Mouse (Mus musculus): ENCODE data around the gene Slc38a1.

Gene Slc38a1

DNA sequence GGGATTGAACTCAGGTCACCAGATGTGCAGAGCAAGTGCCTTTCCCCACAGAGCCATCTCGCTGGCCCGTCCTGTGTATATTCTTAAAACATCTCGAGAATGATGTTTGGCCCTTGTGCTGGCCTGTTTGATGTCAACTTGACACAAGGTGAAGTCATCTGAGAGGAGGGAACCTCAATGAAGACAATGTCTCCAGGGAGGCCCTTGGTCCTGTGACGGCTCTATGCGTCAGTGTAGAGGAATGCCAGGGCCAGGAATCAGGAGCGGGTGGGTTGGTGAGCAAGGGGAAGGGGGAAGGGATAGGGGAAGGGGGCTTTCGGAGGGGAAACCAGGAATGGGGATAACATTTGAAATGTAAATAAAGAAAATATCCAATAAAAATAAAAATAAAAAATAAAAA is 25.2 kb downstream of the Slc38a1 start:
- DNase-seq (ENCODE audit: low read depth in 2 of 2, low spot score in 2 of 2), result no peak

DNA sequence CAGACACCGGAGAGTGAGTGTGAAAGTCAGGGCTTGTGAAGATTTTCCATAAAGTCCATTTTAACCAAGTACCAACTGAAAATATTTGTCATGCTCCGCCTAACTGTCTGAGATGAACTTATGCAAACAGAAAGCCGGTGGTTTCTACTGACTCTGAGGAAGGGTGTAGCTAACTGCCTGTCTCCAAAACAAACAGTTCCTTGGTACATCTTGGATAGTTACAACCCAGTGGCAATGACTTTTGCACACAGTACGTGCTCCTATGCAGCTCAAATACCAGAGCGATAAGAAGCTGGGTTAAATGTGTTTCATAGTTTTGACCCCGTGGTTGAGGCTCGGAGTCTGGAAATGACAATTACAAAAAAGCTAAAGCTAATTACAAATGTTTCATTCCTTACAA is 34.0 kb downstream of the Slc38a1 start:
- DNase-seq (ENCODE audit: low read depth in 2 of 2, low spot score in 2 of 2), result no peak

DNA sequence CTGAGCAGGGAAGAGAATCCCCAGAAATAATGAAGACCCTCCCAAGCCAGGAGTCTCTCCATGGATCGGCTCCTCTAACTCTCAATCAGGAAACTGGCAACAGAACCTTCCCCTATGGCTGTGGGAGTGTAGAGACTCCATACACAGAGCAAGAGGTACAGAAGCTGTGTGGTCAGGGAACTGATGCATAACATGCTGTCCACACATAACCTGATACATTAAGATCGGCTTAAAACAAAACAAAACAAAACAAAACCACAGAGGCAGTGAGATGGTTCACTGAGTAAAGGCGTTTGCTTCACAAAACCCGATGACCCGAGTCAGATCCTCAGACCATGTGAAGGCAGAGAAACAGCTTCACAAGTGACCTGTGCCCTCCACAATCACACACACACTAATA is 35.3 kb downstream of the Slc38a1 start:
- DNase-seq (ENCODE audit: low read depth in 2 of 2, low spot score in 2 of 2), result no peak

DNA sequence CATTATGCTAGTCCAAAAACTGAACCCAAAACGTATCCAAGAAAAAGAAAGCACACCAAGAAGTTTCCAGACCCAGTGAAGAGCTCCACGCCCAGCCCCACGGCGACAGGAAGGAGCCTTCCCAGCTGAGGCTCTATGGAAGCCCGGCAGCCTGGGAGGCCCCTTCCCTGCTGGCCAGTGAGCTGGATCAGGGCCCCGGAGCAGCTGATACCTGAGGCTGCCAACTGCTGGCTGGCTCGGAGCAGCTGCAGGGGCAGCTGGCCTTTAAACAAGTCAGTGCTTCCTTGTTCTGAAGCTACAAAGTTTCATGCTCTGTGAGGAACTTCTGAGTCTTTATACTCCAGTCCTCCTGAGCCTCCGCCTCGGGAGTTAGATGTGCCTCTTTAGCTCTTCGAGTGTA is 38.4 kb downstream of the Slc38a1 start:
- DNase-seq (ENCODE audit: low read depth in 2 of 2, low spot score in 2 of 2), result no peak

DNA sequence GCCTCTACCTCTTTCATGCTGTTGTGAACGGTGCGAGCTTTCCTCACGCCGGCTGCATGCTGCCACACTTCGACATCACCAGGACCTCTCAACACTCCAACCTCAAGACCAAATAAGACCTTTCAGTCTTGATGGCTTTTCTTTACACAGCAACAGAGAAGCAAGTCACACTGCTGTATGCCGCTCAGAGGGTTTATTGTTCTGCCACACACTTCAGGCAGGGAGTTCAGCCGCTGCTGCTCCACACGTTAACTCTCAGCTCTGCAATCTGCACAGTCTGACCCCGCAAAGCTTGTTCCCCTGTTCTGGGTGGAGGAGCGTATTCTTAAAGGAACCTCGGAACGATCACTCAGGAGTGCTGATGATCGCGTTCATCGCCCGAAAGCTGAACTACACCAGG is 40.7 kb downstream of the Slc38a1 start:
- DNase-seq (ENCODE audit: low read depth in 2 of 2, low spot score in 2 of 2), result no peak

DNA sequence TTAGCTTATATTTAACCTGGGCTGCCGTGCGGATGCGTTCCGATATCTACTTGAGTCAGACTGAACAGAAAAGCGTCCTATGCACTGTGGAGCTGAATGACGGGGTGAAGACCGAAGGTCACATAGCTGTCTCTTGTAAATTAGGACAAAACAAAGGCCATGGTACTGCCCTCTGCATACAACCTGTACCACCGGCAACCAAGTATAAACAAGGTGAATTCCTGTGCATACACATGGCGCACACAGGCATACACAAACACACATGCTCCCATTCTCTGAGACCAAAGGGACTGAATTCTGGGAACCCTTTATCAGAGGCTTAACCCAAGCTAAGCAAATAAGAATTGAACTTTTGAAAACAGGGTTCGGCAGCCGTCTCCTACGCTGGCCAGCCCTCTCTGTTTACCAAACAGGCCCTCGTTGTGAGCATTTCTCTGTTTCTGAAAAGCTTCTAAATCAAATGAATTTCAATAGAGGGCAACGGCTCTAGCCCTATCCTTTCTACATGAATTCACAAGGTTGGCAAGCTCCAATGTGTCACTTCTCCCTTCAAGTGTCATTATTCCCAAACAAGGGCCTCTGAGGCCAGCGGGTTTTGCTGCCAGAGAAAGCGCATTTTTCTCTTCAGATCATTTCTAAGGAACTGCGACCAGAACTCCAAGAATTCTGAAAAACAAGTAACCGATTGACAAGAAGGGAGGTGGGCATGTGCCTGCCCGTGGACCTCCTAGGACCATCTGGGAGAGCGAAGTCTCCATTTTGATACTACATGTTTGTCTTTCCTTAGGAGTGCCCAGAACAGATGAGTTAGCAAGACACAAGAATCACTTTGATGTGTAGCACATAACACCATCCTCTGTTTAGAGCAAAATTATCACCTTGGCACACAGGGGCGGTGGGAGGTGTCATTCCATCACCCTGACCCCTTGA is 42.6 kb downstream of the Slc38a1 start:
- DNase-seq (ENCODE audit: low read depth in 2 of 2, low spot score in 2 of 2), result no peak

DNA sequence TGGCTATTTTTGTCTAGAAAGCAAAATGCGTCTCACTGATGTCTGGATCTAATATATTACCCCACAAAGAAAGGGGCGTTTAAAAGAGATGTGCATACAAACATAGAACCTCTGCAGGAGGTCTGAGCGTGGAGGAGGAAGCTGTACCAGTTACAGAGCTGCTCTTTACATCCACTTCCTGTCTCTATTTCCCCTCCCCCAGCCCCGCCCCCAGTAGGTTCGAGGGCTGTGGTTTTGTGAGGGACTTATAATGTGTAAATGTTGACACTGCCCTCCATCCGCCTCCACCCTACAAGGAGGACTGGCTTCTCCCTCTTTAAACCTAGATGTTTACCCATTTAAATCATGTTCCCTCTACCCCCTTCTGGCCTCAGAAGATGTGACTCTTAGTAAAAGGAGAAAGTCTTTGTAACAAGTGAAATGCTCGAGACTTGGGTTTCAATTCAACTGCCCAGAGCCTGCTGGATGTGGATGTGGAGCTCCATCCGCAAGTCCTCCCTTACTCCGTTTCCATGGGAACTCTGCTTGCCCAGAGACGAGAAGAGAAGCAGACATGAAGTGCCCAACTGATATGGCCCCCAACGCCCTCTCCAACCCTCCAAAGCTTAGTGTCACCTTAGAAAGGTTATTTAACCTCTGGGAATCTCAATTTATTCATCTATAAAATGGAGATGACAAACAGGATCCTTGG is 43.7 kb downstream of the Slc38a1 start:
- DNase-seq (ENCODE audit: low read depth in 2 of 2, low spot score in 2 of 2), result peak; percentile 69 to 82

DNA sequence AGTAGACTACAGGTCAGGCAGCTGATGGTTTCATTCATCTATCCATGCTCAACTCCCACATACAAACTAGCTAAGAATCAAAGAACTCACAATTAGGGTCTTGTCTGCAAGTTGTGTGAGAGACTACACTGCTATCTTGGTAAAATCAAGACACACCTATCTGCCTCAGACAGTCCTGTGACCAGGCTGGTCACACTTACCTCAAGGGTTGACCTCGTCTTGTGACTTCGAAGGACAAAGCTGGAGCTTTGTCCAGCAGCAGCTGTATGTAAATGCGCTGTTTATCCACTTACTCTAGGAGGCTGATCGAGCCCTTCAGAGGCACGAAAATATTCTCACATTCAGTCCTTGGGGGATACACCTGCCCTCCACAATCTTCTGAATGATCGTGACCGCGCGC is 45.6 kb downstream of the Slc38a1 start:
- DNase-seq (ENCODE audit: low read depth in 2 of 2, low spot score in 2 of 2), result no peak

DNA sequence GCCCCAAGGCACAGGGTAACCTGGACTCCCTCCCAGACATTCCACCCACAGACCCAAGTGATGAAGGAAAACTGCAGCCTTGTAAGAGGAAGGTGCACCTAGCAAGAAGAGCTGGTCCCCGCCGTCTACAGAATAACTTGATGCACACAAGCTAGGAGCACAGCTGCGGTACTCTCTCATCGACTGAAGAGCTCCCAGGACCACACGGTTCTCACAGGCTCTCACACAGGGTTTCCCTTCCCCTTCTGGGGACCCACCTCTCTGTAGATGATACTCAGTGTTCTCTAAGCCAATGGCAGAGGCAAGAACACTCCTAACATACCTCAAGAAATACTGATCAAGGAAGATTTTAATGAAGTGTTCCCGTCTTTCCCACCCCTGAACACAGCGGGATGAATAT is 48.4 kb downstream of the Slc38a1 start:
- DNase-seq (ENCODE audit: low read depth in 2 of 2, low spot score in 2 of 2), result no peak

DNA sequence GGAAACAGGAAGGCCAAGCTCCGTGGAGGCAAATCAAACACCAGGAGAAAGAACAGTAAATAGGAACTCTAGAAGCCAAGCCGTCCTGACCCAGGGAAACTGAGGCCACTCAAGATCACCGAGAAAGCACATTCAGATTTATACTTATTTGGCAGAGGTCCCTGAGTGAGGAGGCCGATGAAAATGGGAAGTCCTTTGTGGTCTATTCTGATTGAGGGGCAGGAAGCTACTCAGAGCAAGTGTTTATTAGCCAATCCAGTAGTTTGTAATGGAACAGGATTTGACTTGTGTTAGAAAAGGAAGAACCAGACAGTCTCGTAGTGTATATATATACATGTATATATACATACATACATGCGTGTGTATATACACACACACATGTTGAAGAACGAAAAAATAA is 48.8 kb downstream of the Slc38a1 start:
- DNase-seq (ENCODE audit: low read depth in 2 of 2, low spot score in 2 of 2), result no peak

DNA sequence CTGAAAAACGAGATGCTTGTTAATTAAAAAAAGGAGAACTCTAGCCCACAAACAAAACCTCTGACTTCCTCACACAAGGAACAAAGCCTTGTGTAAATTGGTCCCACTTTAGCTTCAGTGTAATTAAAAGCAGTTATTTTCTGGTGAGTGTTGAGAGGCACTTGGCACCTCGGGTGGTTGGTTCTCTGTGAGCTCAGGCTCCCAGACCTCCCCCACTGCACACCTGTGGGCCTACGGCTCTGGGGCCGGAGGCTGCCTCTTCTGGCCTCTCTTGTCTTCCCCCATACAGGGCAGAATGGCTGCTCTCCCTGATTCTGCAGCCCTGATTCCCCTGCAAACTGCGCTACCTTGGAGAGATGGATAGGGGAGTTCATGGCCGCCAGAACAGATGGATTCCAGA is 49.3 kb downstream of the Slc38a1 start:
- DNase-seq (ENCODE audit: low read depth in 2 of 2, low spot score in 2 of 2), result no peak

DNA sequence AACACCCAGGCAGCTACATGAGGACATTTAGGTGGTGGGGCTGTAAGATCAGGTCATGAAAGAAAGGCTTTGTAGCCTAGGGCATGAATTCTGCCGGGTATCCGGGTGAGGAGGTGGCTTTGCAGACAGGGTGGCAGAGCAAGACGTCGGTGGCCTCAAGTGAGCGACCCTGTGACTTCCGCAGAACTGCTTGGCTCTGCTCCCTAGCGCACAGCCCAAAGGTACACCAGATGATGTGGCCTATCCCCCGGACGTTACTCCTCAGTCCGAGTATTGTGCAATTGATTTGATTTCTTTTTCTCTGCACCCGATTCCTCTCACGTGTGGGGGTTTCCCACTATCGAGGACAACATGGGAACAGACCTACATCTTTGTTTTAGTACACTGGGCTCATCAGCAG is 49.7 kb downstream of the Slc38a1 start:
- DNase-seq (ENCODE audit: low read depth in 2 of 2, low spot score in 2 of 2), result no peak

DNA sequence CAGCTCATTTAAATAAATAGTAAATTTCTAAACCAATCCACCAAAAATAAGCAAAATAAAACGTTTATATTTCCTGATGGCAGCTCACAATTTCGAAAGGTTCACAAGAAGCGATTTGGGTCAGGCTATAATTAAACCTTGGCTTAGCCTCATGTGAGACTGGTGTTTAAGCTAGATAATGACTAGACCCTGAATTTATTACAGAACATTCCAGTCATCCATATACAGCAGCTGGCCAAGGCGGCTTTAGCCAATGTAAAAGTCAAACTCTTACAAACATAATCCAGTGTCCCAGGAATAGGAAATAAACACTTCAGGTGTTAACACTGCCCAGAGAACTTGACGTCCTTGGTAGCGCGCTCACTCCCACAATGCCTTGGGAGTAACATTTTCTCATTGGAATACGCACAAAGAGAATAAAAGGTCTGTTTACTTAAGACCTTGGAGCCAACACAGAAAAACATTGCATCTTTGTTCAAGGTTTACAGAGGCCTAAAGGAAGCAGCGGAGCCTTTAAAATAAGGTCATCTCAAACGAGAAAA is 50.8 kb downstream of the Slc38a1 start:
- DNase-seq (ENCODE audit: low read depth in 2 of 2, low spot score in 2 of 2), result no peak

DNA sequence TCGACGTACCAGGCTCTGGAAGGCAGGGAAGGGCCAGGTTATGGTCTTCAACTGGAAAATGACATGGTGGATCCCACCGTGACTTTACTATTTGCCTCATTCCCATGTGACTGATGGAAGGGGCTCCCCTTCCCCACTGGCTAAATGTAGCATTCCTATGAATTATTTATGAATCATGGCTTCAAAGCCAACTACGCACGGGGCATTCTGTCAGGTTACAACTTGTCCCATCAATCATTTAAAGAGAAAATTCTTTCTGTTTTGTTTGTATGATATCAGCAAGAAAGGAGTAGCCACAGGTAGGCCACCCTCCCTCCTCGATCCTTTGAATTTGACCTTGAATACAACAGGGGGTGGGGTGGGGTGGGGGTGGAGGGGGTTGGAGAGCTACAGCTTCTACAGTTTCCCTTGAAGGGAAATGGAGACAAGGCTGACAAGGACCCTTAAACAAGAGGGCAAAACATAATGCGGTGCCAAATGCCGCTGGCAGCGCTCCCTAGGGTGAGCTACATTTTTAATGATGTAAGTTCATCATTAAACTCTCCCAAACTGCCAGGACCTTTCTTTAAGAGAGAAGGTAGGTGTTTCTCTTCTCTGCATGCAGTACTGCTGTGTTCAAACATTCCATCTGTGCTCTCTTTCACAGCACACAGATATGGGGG is 53.6 kb downstream of the Slc38a1 start:
- no peak for DNase-seq (ENCODE audit: low read depth in 2 of 2, low spot score in 2 of 2)

DNA sequence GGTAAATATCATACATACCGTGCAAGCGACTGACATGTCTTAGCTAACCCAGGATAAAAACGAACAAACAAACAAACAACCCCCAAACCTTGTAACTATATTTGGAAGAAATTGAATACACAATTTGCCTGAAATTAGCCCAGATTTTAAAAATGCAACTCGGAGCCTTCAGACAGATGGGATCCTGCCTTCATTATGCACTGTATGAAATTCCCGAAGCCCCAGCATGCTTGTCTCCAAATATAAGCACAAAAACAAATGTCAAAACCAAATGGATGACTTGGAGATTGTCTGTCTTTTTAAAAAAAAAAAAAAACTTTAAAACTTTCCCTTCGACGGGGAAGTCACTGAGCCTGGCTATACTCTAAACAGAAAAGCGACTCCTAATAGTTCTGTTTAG is 54.7 kb downstream of the Slc38a1 start:
- no peak for DNase-seq (ENCODE audit: low read depth in 2 of 2, low spot score in 2 of 2)

DNA sequence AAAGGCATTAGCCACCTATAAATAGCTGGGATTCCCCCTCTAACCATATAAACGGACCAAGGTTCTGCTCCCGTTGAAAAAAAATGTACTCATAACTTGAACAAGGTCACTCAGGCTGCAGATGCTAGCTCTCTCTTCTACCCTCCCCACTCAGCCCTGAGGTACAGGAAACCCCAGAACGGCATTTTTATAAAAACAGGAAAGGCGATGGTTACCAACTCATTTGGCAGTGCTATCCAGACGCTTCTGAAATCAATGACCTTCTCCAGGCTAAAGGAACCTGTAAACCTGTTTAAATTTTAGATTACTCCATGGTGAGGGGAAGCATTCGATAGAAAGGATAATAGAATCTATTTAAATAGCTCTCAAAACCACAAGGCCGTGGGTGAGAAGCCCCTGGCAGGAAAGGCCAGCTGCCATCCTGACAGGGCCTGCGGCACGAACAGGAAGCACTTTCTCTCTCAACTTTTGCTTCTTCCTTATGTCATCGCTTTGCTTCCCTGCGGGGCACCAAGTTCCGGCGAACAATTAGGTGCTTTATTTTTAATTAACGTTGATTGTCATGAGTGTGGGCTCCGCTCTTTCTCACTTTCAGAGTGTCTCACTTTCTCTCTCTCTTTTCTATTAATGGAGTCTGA is 59.2 kb downstream of the Slc38a1 start:
- DNase-seq (ENCODE audit: low read depth in 2 of 2, low spot score in 2 of 2), result peak; percentile 24 to 48

DNA sequence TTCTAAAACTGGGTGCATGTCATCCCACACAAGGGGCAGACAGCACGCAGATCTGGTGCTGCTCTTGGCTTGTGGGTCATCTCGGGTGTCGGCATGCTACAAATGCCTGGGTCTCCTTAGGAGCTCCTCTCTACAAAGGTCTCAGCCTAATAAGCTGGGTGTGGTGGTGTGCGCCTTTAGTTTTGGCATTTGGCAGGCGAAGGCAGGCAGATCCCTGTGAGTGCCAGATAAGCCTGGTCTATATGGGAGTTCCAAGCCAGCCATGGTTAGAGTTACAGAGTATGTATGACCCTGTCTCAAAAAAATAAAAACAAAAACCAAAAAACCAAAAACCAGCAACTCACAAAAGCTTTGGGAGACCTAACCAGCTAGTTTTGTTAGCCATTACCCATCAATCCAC is 65.7 kb downstream of the Slc38a1 start:
- DNase-seq (ENCODE audit: low read depth in 2 of 2, low spot score in 2 of 2), result no peak

DNA sequence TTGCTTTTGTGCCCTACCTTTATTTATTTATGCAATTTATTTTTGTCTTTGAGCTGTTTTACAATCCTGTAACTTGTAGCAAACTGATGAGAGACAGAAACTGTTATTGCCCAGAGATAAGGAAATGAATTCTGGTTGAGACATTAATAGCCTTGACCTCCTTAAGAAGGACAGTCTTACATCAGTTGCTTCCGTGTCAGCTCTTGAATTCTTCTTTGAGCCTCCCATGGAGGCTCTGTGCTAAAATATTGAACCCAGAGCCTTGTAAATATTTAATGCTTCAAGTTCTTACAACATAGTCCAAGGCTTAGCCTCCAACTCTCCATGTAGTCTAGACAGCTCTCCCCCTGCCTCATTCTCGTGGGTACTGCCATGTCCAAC is 73.7 kb downstream of the Slc38a1 start:
- no peak for DNase-seq (ENCODE audit: low read depth in 2 of 2, low spot score in 2 of 2)

DNA sequence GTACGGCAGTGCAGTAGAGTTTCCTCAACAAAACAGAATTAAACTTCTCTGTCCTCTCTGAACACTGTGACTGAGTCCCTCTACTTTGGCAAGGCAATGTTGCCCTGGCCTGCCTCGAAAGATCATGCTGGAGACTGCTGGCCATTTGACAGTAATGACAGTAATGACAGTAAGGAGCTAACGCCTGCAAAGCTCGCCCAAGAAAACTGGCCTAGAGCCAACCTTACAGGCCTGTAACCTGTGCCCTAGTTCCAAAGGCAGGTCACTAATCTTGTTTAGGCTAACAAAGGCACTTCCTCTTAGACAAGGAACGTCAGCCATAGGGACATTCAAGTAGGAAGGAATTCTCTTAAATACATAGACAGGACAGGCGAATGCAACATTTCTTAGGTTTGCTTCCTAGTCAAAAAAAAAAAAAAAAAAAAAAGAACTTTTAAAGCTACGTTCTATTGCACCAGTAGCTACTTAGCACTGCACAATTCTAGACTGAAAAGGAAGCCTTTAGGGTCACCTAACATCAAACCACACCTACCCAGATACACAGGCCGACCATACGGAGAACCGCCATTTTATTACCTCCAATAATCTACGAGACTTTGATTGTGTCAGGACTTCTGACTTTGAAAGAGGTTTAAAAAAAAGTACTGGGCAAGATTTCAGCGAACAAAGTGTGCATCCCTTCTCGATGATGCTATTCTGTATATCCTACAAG is 74.3 kb downstream of the Slc38a1 start:
- no peak for DNase-seq (ENCODE audit: low read depth in 2 of 2, low spot score in 2 of 2)

DNA sequence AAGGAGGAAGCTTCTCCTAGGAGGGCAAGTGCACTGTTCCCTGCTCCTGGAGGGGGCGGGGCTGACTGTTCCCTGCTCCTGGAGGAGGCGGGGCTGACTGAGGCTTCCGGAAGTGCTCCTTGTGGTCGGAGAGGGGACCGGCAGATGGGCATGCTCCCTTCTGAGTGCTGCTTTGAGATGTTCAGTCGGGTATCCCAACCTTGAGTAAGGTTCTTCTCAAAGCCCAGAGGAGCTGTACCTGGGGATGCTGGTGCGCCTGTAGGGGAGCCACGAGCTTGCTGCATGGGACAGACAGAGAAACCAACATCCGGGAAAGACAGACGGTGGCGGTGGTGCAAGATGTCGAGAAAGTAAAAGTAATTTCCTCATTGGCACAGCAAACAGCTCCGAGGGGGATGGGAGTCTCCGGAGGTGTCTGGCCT is 75.9 kb downstream of the Slc38a1 start:
- peak; percentile 26 to 40 for DNase-seq (ENCODE audit: low read depth in 2 of 2, low spot score in 2 of 2)

DNA sequence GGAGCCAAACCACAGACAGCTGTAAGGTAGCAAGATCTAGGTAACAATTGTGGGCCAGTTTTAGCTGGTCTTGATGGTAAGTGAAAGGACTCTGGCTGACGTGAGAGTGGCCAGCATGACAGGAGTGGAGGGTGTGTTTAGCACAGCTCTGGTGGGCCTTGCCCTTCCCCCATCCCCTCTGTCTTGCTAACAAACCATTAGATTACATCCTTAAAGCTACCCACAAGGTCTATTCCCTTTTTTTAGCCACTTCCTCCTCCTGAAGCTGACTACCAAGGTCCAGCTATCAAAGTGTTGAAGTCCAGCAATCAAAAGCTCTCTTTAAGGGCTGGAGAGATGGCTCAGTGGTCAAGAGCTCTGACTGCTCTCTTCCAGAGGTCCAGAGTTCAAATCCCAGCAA is 78.9 kb downstream of the Slc38a1 start:
- DNase-seq (ENCODE audit: low read depth in 2 of 2, low spot score in 2 of 2), result no peak

Measured in CD8-positive naive resting alpha-beta T cell, adult 2 months (primary cell).